Mouse (Mus musculus): ENCODE data around the gene Lgals3. TPM values are rescaled to one million over a fixed set of nuclear protein-coding genes. Genes with fewer than 3 reads are reported as not detected.

The Lgals3 gene
- total RNA-seq, 2 experiments from 2014 or later = 496 to 1,670 TPM

GRCm38 (mm10) chr14:47366881-47367321 lies 650 bp upstream of the Lgals3 start:
- ATAC-seq (ENCODE audit: poor library complexity, severe bottlenecking) = no peak

GRCm38 (mm10) chr14:47369741-47370140 lies 2.2 kb downstream of the Lgals3 start:
- no peak for ATAC-seq (ENCODE audit: poor library complexity, severe bottlenecking)

- ATAC-seq (ENCODE audit: poor library complexity, severe bottlenecking) = no peak
These were observed 3.2 kb downstream of the Lgals3 start for GRCm38 (mm10) chr14:47370790-47371189.

- no peak for ATAC-seq (ENCODE audit: poor library complexity, severe bottlenecking)
These were observed 4.1 kb downstream of the Lgals3 start for GRCm38 (mm10) chr14:47371689-47372088.

- ATAC-seq (ENCODE audit: poor library complexity, severe bottlenecking) = peak; percentile 83
These were observed 6.5 kb downstream of the Lgals3 start for GRCm38 (mm10) chr14:47373728-47374678.

GRCm38 (mm10) chr14:47376526-47376925 lies 9.0 kb downstream of the Lgals3 start:
- ATAC-seq (ENCODE audit: poor library complexity, severe bottlenecking) = no peak

GRCm38 (mm10) chr14:47378336-47378735 lies 10.8 kb downstream of the Lgals3 start:
- ATAC-seq (ENCODE audit: poor library complexity, severe bottlenecking) = no peak

GRCm38 (mm10) chr14:47383911-47384310 lies 16.4 kb downstream of the Lgals3 start:
- ATAC-seq (ENCODE audit: poor library complexity, severe bottlenecking) = no peak

GRCm38 (mm10) chr14:47384653-47385052 lies 17.1 kb downstream of the Lgals3 start:
- no peak for ATAC-seq (ENCODE audit: poor library complexity, severe bottlenecking)

- no peak for ATAC-seq (ENCODE audit: poor library complexity, severe bottlenecking)
These were observed 18.6 kb downstream of the Lgals3 start for GRCm38 (mm10) chr14:47386125-47386524.

GRCm38 (mm10) chr14:47393354-47394094 lies 26.0 kb downstream of the Lgals3 start:
- ATAC-seq (ENCODE audit: poor library complexity, severe bottlenecking) = peak; percentile 76

- no peak for ATAC-seq (ENCODE audit: poor library complexity, severe bottlenecking)
These were observed 27.5 kb downstream of the Lgals3 start for GRCm38 (mm10) chr14:47395007-47395406.

GRCm38 (mm10) chr14:47395462-47396026 lies 28.0 kb downstream of the Lgals3 start:
- 0 out of 2 replicates have a peak, but pooled peaks have one; percentile 5 for ATAC-seq (ENCODE audit: poor library complexity, severe bottlenecking)

GRCm38 (mm10) chr14:47396165-47396652 lies 28.7 kb downstream of the Lgals3 start:
- peak; percentile 63 for ATAC-seq (ENCODE audit: poor library complexity, severe bottlenecking)

GRCm38 (mm10) chr14:47402735-47403134 lies 35.2 kb downstream of the Lgals3 start:
- ATAC-seq (ENCODE audit: poor library complexity, severe bottlenecking) = no peak

GRCm38 (mm10) chr14:47406000-47406399 lies 38.4 kb downstream of the Lgals3 start:
- ATAC-seq (ENCODE audit: poor library complexity, severe bottlenecking) = no peak

- peak; percentile 21; the same call in 1 of the 2 replicates for ATAC-seq (ENCODE audit: poor library complexity, severe bottlenecking)
These were observed 49.8 kb downstream of the Lgals3 start for GRCm38 (mm10) chr14:47417346-47417745.

- peak; percentile 99 for ATAC-seq (ENCODE audit: poor library complexity, severe bottlenecking)
These were observed 50.5 kb downstream of the Lgals3 start, which contains the start of gene Dlgap5 for GRCm38 (mm10) chr14:47417775-47418665. Dlgap5 (minus strand) TSS chr14:47418407.

GRCm38 (mm10) chr14:47418666-47418991 lies 51.1 kb downstream of the Lgals3 start:
- no peak for ATAC-seq (ENCODE audit: poor library complexity, severe bottlenecking)

GRCm38 (mm10) chr14:47419034-47419625 lies 51.6 kb downstream of the Lgals3 start:
- ATAC-seq (ENCODE audit: poor library complexity, severe bottlenecking) = no peak

Data from megakaryocyte, adult 5-6 weeks (primary cell).